Mouse (Mus musculus) heart, adult 2 months (tissue): ENCODE measurements around the gene Spata32.

Source experiments
- CTCF ChIP-seq: fragments of 200-600 bp; IDR thresholded peaks from 2 replicates; pipeline ENCODE4 v1.8.1; 2022; ENCODE audit warnings: antibody characterized with exemption, mild to moderate bottlenecking, moderate library complexity
- POLR2A ChIP-seq: fragments of 200-500 bp; IDR thresholded peaks from 2 replicates; pipeline ENCODE4 v1.6.1; 2011; ENCODE audit warnings: mild to moderate bottlenecking, low read depth, low read length, control low read depth; ENCODE audit not compliant: insufficient read depth

GRCm38 (mm10) chr11:103246731-103247290 lies 28.6 kb upstream of the Spata32 start:
- TF ChIP-seq POLR2A (no peak), CTCF (no peak)
